Mouse (Mus musculus) liver, adult (tissue): ENCODE measurements around the gene Ptprg.

ENCODE experiments used
- GATA4 ChIP-seq: IDR thresholded peaks from 2 replicates; pipeline ENCODE4 v1.6.1; 2014; ENCODE audit warnings: mild to moderate bottlenecking, low read length; ENCODE audit not compliant: insufficient replicate concordance

The Ptprg gene

GRCm38 (mm10) chr14:12011766-12012165 is 458.4 kb downstream of the Ptprg start:
- no peak for TF ChIP-seq GATA4

GRCm38 (mm10) chr14:12025812-12026728 is 472.7 kb downstream of the Ptprg start:
- no peak for TF ChIP-seq GATA4

GRCm38 (mm10) chr14:12027247-12027646 is 473.9 kb downstream of the Ptprg start:
- TF ChIP-seq GATA4: no peak

GRCm38 (mm10) chr14:12029926-12030325 is 476.6 kb downstream of the Ptprg start:
- no peak for TF ChIP-seq GATA4

GRCm38 (mm10) chr14:12036530-12037283 is 483.4 kb downstream of the Ptprg start:
- TF ChIP-seq GATA4: no peak

- TF ChIP-seq GATA4: no peak
Measured at GRCm38 (mm10) chr14:12039743-12040142, 486.4 kb downstream of the Ptprg start.

- no peak for TF ChIP-seq GATA4
Measured at GRCm38 (mm10) chr14:12041566-12041965, 488.2 kb downstream of the Ptprg start.

- no peak for TF ChIP-seq GATA4
Measured at GRCm38 (mm10) chr14:12046226-12046882, 493.0 kb downstream of the Ptprg start.

- TF ChIP-seq GATA4: no peak
Measured at GRCm38 (mm10) chr14:12047637-12048036, 494.3 kb downstream of the Ptprg start.

- no peak for TF ChIP-seq GATA4
Measured at GRCm38 (mm10) chr14:12056912-12057524, 503.7 kb downstream of the Ptprg start.

- no peak for TF ChIP-seq GATA4
Measured at GRCm38 (mm10) chr14:12057856-12058255, 504.5 kb downstream of the Ptprg start.

GRCm38 (mm10) chr14:12059149-12059548 is 505.8 kb downstream of the Ptprg start:
- no peak for TF ChIP-seq GATA4

- no peak for TF ChIP-seq GATA4
Measured at GRCm38 (mm10) chr14:12062628-12063360, 509.5 kb downstream of the Ptprg start.

GRCm38 (mm10) chr14:12065001-12065400 is 511.7 kb downstream of the Ptprg start:
- no peak for TF ChIP-seq GATA4
